Mouse (Mus musculus): ENCODE data around the gene Cyp2ab1. TPM values are rescaled to one million over a fixed set of nuclear protein-coding genes. Genes with fewer than 3 reads are reported as not detected.

Gene Cyp2ab1
- total and polyA plus RNA-seq, 3 experiments, result not detected

DNA sequence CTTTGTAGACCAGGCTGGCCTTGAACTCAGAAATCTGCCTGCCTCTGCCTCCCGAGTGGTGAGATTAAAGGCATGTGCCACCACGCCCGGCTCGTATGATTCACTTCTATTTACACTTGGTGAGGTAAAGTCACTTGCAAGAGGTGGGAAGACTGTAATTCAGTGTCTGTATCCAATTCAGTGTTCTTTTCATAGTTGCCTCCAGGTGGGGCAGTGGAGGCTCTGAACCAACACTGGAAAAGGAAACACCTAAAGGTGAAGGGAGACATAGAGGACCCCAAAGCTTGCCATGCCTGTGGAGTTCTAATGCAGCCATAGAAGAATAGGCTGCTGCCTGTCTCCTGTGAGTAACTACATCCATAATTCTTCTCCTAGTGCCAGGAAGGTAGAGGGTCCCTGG is 2.9 kb downstream of the Cyp2ab1 start:
- Histone ChIP-seq H3K4me2 (ENCODE audit: insufficient read depth, low read depth, poor library complexity, severe bottlenecking) (no peak overlapping the region), H3K36me3 (replicated peaks in 1 of 2; ENCODE audit: control insufficient read depth in 1 of 2, insufficient read depth in 1 of 2, low read length in 1 of 2) (no peaks in the 10 kb centered on the region), H3K79me2 (replicated peaks; ENCODE audit: control insufficient read depth, extremely low read depth, insufficient read depth, poor library complexity, severe bottlenecking) (no peaks in the 10 kb centered on the region), H3K27ac (ENCODE audit: insufficient read depth, low read depth) (no peak overlapping the region), H3K27me3 (replicated peaks) (no peaks in the 10 kb centered on the region), H3K9ac (ENCODE audit: insufficient read depth, low read depth) (no peak overlapping the region), H3K4me1 (ENCODE audit: control insufficient read depth in 1 of 2, insufficient read depth in 2 of 2) (peaks cover 12 to 18% of the 10 kb centered on the region in 2 experiments; a peak in 3 of 4 replicates), H3K4me3 (replicated peaks in 1 of 3; ENCODE audit: low read depth in 2 of 3, low read length in 2 of 3, poor library complexity in 1 of 3) (no peak overlapping the region), H3K9me3 (replicated peaks; ENCODE audit: low read length) (no peaks in the 10 kb centered on the region)
- in situ Hi-C loops (cut with MboI; ENCODE audit: low pct_ligation_motif_present, low pct_unique_long_range_greater_than_20kb, low sequenced_read_pairs), result no loop called here
- dilution Hi-C loops (cut with MboI; ENCODE audit: extremely low pct_ligation_motif_present, extremely low pct_unique_long_range_greater_than_20kb, low sequenced_read_pairs), result no loop called here
- TF ChIP-seq SMC3 (IDR thresholded peaks at IDR 0.05; ENCODE audit: low read depth, low read length), result peak; percentile 69
- peak in 1 of 2 experiments; percentile 67; a peak in 2 of 4 replicates for TF ChIP-seq CTCF (conservative IDR thresholded peaks at IDR 0.05 in 1 of 2, IDR thresholded peaks at IDR 0.05 in 1 of 2; ENCODE audit: low read depth in 2 of 2, low read length in 2 of 2)
- TF ChIP-seq RAD21 (IDR thresholded peaks at IDR 0.05; ENCODE audit: low read depth, low read length), result peak; percentile 39
- no peak for TF ChIP-seq UBTF (IDR thresholded peaks at IDR 0.05; ENCODE audit: low read depth, low read length)
- DNase-seq (ENCODE audit: extremely low read depth), result no peak

DNA sequence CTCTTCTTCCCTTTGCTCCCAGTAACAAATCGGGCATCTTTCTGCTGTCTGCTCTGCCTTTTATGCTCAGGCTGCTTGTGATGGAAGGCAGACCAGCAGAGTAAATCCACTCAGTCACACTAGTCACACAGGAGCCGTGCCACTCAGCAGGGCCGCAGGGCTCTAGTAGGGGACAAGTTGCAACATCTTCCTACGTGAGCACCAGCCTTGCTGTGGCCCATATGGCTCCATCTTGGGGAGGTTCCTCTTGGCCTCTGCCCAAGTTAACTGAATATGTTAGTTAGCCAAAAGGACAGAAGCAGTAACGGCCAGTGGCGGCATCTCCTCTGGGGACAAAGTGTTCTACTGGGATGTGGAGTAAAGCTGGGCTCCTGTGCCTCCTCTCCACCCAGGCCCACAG is 8.4 kb downstream of the Cyp2ab1 start:
- no peak for DNase-seq (ENCODE audit: extremely low read depth)
- Histone ChIP-seq H3K36me3 (replicated peaks in 1 of 2; ENCODE audit: control insufficient read depth in 1 of 2, insufficient read depth in 1 of 2, low read length in 1 of 2) (no peaks in the 10 kb centered on the region), H3K9me3 (replicated peaks; ENCODE audit: low read length) (no peaks in the 10 kb centered on the region), H3K4me3 (replicated peaks in 1 of 3; ENCODE audit: low read depth in 2 of 3, low read length in 2 of 3, poor library complexity in 1 of 3) (no peak overlapping the region), H3K4me2 (ENCODE audit: insufficient read depth, low read depth, poor library complexity, severe bottlenecking) (no peak overlapping the region), H3K79me2 (replicated peaks; ENCODE audit: control insufficient read depth, extremely low read depth, insufficient read depth, poor library complexity, severe bottlenecking) (no peaks in the 10 kb centered on the region), H3K9ac (ENCODE audit: insufficient read depth, low read depth) (no peak overlapping the region), H3K4me1 (ENCODE audit: control insufficient read depth in 1 of 2, insufficient read depth in 2 of 2) (peaks cover 2 to 4% of the 10 kb centered on the region in 2 experiments; a peak in 1 of 4 replicates), H3K27ac (ENCODE audit: insufficient read depth, low read depth) (no peak overlapping the region), H3K27me3 (replicated peaks) (no peaks in the 10 kb centered on the region)
- TF ChIP-seq MEF2A (IDR thresholded peaks at IDR 0.05; ENCODE audit: borderline replicate concordance, low read depth, low read length), result no peak
- no peak for TF ChIP-seq EP300 (IDR thresholded peaks at IDR 0.05; ENCODE audit: low read length)
- TF ChIP-seq RAD21 (IDR thresholded peaks at IDR 0.05; ENCODE audit: low read depth, low read length), result no peak
- no peak for TF ChIP-seq GABPA (IDR thresholded peaks at IDR 0.05; ENCODE audit: insufficient replicate concordance, low read depth, low read length)
- TF ChIP-seq BHLHE40 (IDR thresholded peaks at IDR 0.05; ENCODE audit: low read depth, low read length), result no peak
- no peak for TF ChIP-seq SMC3 (IDR thresholded peaks at IDR 0.05; ENCODE audit: low read depth, low read length)
- TF ChIP-seq JUND (conservative IDR thresholded peaks at IDR 0.05; ENCODE audit: low read depth, low read length), result no peak
- no peak for TF ChIP-seq KAT2A (IDR thresholded peaks at IDR 0.05; ENCODE audit: insufficient replicate concordance, low read length)
- TF ChIP-seq ZC3H11A (IDR thresholded peaks at IDR 0.05; ENCODE audit: low read depth, low read length), result no peak
- TF ChIP-seq CTCF (conservative IDR thresholded peaks at IDR 0.05 in 1 of 2, IDR thresholded peaks at IDR 0.05 in 1 of 2; ENCODE audit: low read depth in 2 of 2, low read length in 2 of 2), result no peak
- no peak for TF ChIP-seq TCF12 (IDR thresholded peaks at IDR 0.05; ENCODE audit: low read depth, low read length)
- no peak for TF ChIP-seq HCFC1 (IDR thresholded peaks at IDR 0.05; ENCODE audit: low read depth, low read length)
- no peak for TF ChIP-seq UBTF (IDR thresholded peaks at IDR 0.05; ENCODE audit: low read depth, low read length)
- no peak for TF ChIP-seq MAFK (IDR thresholded peaks at IDR 0.05; ENCODE audit: insufficient replicate concordance, low read length)
- no peak for TF ChIP-seq USF1 (IDR thresholded peaks at IDR 0.05; ENCODE audit: low read depth, low read length)
- TF ChIP-seq PAX5 (IDR thresholded peaks at IDR 0.05; ENCODE audit: low read length), result no peak
- TF ChIP-seq ZMIZ1 (IDR thresholded peaks at IDR 0.05; ENCODE audit: low read depth, low read length), result no peak
- no peak for TF ChIP-seq ZKSCAN1 (IDR thresholded peaks at IDR 0.05; ENCODE audit: borderline replicate concordance, low read depth, low read length)
- TF ChIP-seq ZNF384 (IDR thresholded peaks at IDR 0.05; ENCODE audit: low read depth, low read length), result no peak
- dilution Hi-C loops (cut with MboI; ENCODE audit: extremely low pct_ligation_motif_present, extremely low pct_unique_long_range_greater_than_20kb, low sequenced_read_pairs), result no loop called here
- in situ Hi-C loops (cut with MboI; ENCODE audit: low pct_ligation_motif_present, low pct_unique_long_range_greater_than_20kb, low sequenced_read_pairs), result no loop called here
